Mouse (Mus musculus) kidney, postnatal 0 days (tissue): ENCODE data around the gene H6pd. TPM values are rescaled to one million over a fixed set of nuclear protein-coding genes. Genes with fewer than 3 reads are reported as not detected.

Source experiments
- ATAC-seq: fragments of 200-750 bp; cut with Nextera tagmentation; replicated peaks from 2 replicates; pipeline ENCODE4 v1.8.0; 2017; ENCODE audit warnings: low read depth, moderate number of reproducible peaks, moderate TSS enrichment, moderate library complexity; ENCODE audit not compliant: low FRiP score
- DNase-seq: peaks from one replicate; pipeline ENCODE4 v3.0.0-alpha.2; 2016; ENCODE audit warnings: low spot score
- H3K27ac ChIP-seq: fragments of 300-500 bp; sonication (generic); 2 replicates; pipeline ENCODE4 v1.5.1; 2014; ENCODE audit warnings: mild to moderate bottlenecking
- H3K27me3 ChIP-seq: fragments of 300-500 bp; sonication (generic); 2 replicates; pipeline ENCODE4 v1.6.1; 2014; ENCODE audit warnings: low read length, mixed read lengths; ENCODE audit not compliant: insufficient read depth
- H3K36me3 ChIP-seq: fragments of 300-500 bp; sonication (generic); 2 replicates; pipeline ENCODE4 v1.6.1; 2014; ENCODE audit warnings: low read length, mixed read lengths; ENCODE audit not compliant: insufficient read depth
- H3K4me1 ChIP-seq: fragments of 300-500 bp; sonication (generic); replicated peaks from 2 replicates; pipeline ENCODE4 v1.6.1; 2014; ENCODE audit warnings: antibody characterized with exemption, low read length, mixed read lengths; ENCODE audit not compliant: insufficient read depth
- H3K4me2 ChIP-seq: fragments of 300-500 bp; sonication (generic); 2 replicates; pipeline ENCODE4 v1.6.1; 2014; ENCODE audit warnings: mild to moderate bottlenecking, low read length, moderate library complexity, mixed read lengths
- H3K4me3 ChIP-seq: fragments of 300-500 bp; sonication (generic); replicated peaks from 2 replicates; pipeline ENCODE4 v1.5.1; 2014; ENCODE audit warnings: low read depth, low read length
- H3K9ac ChIP-seq: fragments of 300-500 bp; sonication (generic); 2 replicates; pipeline ENCODE4 v1.6.1; 2014; ENCODE audit warnings: low read depth, low read length
- H3K9me3 ChIP-seq: fragments of 300-500 bp; sonication (generic); replicated peaks from 2 replicates; pipeline ENCODE4 v1.6.1; 2016; ENCODE audit warnings: low read length, inconsistent platforms, mixed read lengths
- CTCF ChIP-seq: IDR thresholded peaks from 2 replicates; pipeline ENCODE4 v1.5.1; 2016; ENCODE audit warnings: antibody characterized with exemption, low read depth, mild to moderate bottlenecking, moderate library complexity
- WGBS: fragments of 180-500 bp; shearing (Covaris S2); extraction: QIAGEN DNeasy Blood & Tissue Kit; methylation state at CpG from one replicate; pipeline ENCODE4 v1.1.7; 2014; 5-methylcytosine and 5-hydroxymethylcytosine counted together
- polyA plus RNA-seq: library from polyadenylated mRNA; unstranded; fragments of >200 nt; fragmentation: Nextera tagmentation; extraction: Ambion mirVana; gene quantifications from 2 replicates; pipeline ENCODE4 v1.2.1, GENCODE M21; 2015

H6pd gene
- polyA plus RNA-seq, 1 experiment from 2014 or later: 27.8 TPM

DNA sequence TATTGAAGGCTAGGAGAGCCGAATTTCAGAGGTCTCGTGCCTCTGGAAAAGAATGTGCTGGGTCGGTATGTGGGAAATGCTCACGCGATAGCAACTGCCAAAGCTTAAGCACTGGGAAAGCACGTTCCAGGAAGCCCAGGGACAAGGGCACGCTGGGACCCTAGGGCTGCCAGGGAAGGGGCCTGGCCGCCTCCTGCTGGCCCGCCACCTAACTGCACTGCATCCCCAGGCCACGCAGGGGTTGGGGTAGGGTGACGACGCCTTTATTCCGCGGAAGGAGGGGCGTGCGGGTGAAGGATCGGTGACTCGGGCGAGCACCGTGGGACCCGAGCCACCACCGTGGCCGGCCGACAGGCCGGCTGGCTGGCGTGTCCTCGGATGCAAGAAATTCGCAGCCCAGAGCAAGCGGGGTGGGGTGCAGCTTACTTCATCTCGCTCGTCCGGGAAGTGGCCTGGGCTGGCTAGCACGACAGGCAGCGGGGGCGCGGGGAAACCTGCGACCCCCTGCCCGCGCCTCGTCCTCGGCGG lies 434 bp downstream of the H6pd start:
- peaks cover 18% of the 10 kb centered on the region for H3K4me1 ChIP-seq
- peak overlapping the region; percentile 99 for H3K27ac ChIP-seq
- peak overlapping the region; percentile 89 for H3K4me2 ChIP-seq
- no peaks in the 10 kb centered on the region for H3K9me3 ChIP-seq
- peak; percentile 90 for ATAC-seq
- peak overlapping the region; percentile 73 for H3K4me3 ChIP-seq
- H3K27me3 ChIP-seq: no peaks in the 10 kb centered on the region
- peak; percentile 94 for DNase-seq
- under 1% methylated on average over 41 of the region's 42 CpGs for WGBS
- peak overlapping the region; percentile 88 for H3K9ac ChIP-seq
- H3K36me3 ChIP-seq: no peaks in the 10 kb centered on the region
- peak; percentile 85 for TF ChIP-seq CTCF

DNA sequence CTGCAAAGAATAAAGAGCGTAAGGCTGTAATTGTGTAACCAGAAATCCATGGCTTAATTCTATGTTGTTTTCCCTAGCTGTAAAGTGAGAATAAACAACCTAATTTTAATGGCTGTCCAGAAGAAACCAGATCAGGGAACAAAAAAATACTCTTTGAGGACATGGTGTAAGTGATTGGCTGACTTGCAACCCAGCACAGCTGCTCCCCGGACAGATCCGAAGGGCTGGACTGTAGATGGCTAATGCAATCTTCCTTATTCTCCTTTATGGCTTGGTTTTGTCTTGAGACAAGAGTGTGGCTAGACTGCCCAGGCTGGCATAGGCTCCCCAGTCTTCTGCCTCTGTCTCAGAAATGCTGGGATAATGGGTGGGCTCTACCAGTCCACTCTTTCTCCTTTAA lies 1.4 kb downstream of the H6pd start:
- 66% methylated on average over 3 of the region's 3 CpGs for WGBS
- no peaks in the 10 kb centered on the region for H3K27me3 ChIP-seq
- H3K4me2 ChIP-seq: peak overlapping the region; percentile 89
- no peak overlapping the region for H3K9ac ChIP-seq
- H3K4me1 ChIP-seq: peaks cover 26% of the 10 kb centered on the region
- no peak for TF ChIP-seq CTCF
- peak; percentile 49 for DNase-seq
- peak overlapping the region; percentile 99 for H3K27ac ChIP-seq
- H3K36me3 ChIP-seq: no peaks in the 10 kb centered on the region
- H3K9me3 ChIP-seq: no peaks in the 10 kb centered on the region
- peak overlapping the region; percentile 73; the same call in 1 of the 2 replicates for H3K4me3 ChIP-seq
- ATAC-seq: no peak

DNA sequence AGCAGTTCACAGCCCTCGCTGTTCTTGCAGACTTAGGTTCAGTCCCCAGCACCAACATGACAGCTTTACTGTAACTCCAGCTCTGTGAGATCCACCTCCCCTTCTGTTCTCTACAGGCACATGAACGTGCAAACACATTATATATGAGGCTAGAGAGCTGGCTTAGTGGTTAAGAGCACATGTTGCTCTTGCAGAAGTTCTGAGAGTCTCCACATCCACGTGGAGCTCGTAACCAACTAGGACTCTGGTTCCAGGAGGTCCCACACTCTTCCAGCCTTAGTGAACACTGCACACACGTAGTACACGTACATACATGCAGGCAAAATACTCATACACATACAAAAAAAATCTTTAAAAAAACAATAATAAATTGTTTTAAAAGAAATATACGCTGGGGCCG lies 1.8 kb downstream of the H6pd start:
- no peak overlapping the region for H3K9ac ChIP-seq
- peaks cover 30% of the 10 kb centered on the region for H3K4me1 ChIP-seq
- 65% methylated on average over 8 of the region's 8 CpGs for WGBS
- no peaks in the 10 kb centered on the region for H3K36me3 ChIP-seq
- DNase-seq (peak; percentile 17), ATAC-seq (no peak)
- no peak overlapping the region for H3K27ac ChIP-seq
- no peaks in the 10 kb centered on the region for H3K27me3 ChIP-seq
- no peaks in the 10 kb centered on the region for H3K9me3 ChIP-seq
- peak overlapping the region; percentile 22; the same call in 1 of the 2 replicates for H3K4me2 ChIP-seq
- TF ChIP-seq CTCF: no peak
- H3K4me3 ChIP-seq: no peak overlapping the region

DNA sequence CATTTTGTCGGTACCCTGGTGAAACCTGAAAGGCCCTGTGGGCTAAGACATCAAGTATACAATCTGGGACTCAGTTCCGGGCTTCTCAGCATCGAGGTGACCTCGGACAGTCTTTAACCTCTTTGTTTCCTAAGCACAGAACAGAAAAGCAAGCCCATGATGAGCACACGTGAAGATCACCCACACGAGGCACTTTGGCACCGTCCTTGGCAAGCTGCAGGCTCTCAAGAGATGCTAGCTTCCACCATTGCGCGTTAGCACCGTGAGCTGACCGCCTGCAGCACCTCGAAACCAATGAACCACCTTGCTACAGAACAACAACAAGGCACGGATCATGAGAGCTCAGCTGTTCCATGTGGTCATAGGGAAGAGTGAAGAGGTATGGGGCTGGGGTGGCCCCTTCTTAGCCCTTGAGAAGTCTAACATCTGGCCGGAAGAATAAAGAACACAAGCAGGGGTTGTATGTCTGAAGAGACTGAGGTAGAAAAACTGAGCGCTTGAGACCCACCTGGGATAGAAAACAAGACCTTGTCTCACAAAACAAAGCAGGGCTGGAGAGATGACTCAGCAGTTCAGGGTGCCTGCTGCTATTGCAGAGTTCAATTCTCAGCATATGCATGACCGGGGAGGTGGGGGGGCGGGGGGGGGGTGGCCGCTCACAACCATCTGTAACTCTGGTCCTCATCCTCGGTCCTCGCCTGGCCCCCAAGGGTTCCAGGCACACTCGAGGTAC lies 2.5 kb downstream of the H6pd start:
- H3K4me1 ChIP-seq: peaks cover 37% of the 10 kb centered on the region
- WGBS: 79% methylated on average over 21 of the region's 21 CpGs
- no peaks in the 10 kb centered on the region for H3K27me3 ChIP-seq
- H3K4me2 ChIP-seq: no peak overlapping the region
- TF ChIP-seq CTCF: no peak
- DNase-seq: no peak
- H3K9me3 ChIP-seq: no peaks in the 10 kb centered on the region
- H3K9ac ChIP-seq: no peak overlapping the region
- no peak overlapping the region for H3K4me3 ChIP-seq
- H3K27ac ChIP-seq: no peak overlapping the region
- ATAC-seq: no peak
- no peaks in the 10 kb centered on the region for H3K36me3 ChIP-seq

DNA sequence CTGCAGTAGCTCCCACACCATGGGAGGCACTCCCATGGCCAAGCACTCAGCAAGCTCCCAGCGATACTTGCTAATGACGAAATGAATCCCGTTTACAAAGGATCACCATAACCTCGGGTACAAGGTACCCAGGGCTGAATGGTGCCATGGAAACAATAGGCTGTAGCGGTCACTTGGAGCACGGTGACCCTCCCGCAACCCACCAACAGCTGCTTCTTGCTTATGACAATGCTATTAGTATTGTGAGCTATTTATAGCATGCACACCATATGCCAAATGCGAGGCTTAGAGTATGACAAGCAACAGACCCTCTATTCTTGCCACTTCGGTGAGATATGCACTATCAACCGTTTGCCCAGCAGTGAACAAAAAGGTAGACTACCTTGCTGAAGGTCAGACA lies 3.6 kb downstream of the H6pd start:
- DNase-seq (no peak), ATAC-seq (no peak)
- Histone ChIP-seq H3K27me3 (no peaks in the 10 kb centered on the region), H3K27ac (no peak overlapping the region), H3K4me2 (no peak overlapping the region), H3K4me1 (peaks cover 46% of the 10 kb centered on the region), H3K9me3 (no peaks in the 10 kb centered on the region), H3K4me3 (no peak overlapping the region), H3K9ac (no peak overlapping the region), H3K36me3 (no peaks in the 10 kb centered on the region)
- WGBS: 90% methylated on average over 10 of the region's 10 CpGs
- TF ChIP-seq CTCF: no peak

DNA sequence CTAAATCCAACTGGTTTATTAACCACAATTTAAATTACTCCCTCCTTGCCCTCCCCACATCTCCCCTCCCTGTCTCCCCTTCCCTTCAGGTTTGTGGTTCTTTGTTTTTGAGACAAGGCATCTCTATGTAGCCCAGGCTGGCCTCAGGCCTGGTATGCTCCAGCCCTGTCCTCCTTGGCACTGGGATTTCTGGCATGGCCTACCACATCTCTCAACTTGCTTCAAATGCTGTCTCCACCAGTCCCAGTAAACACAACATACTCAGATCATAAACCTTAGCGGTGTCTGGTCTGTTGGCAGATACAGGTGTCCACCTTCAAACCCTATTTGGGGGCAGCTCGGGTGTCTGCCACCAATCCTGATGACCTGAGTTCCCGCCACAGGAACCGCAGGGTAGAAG lies 5.2 kb downstream of the H6pd start:
- TF ChIP-seq CTCF: no peak
- Histone ChIP-seq H3K9me3 (no peaks in the 10 kb centered on the region), H3K27ac (peak overlapping the region; percentile 89), H3K4me2 (0 out of 2 replicates have a peak overlapping the region, but pooled peaks have one; percentile 10), H3K36me3 (no peaks in the 10 kb centered on the region), H3K4me1 (peaks cover 57% of the 10 kb centered on the region), H3K9ac (no peak overlapping the region), H3K4me3 (no peak overlapping the region), H3K27me3 (no peaks in the 10 kb centered on the region)
- DNase-seq: no peak
- 32% methylated on average over 4 of the region's 4 CpGs for whole genome bisulfite sequencing
- ATAC-seq: no peak
